Mouse (Mus musculus): ENCODE data around the gene Trim37. TPM values are rescaled to one million over a fixed set of nuclear protein-coding genes. Genes with fewer than 3 reads are reported as not detected.

Gene Trim37
- total RNA-seq (2021) = 1 to 10 TPM; 6.9 to 7.5 TPM

DNA sequence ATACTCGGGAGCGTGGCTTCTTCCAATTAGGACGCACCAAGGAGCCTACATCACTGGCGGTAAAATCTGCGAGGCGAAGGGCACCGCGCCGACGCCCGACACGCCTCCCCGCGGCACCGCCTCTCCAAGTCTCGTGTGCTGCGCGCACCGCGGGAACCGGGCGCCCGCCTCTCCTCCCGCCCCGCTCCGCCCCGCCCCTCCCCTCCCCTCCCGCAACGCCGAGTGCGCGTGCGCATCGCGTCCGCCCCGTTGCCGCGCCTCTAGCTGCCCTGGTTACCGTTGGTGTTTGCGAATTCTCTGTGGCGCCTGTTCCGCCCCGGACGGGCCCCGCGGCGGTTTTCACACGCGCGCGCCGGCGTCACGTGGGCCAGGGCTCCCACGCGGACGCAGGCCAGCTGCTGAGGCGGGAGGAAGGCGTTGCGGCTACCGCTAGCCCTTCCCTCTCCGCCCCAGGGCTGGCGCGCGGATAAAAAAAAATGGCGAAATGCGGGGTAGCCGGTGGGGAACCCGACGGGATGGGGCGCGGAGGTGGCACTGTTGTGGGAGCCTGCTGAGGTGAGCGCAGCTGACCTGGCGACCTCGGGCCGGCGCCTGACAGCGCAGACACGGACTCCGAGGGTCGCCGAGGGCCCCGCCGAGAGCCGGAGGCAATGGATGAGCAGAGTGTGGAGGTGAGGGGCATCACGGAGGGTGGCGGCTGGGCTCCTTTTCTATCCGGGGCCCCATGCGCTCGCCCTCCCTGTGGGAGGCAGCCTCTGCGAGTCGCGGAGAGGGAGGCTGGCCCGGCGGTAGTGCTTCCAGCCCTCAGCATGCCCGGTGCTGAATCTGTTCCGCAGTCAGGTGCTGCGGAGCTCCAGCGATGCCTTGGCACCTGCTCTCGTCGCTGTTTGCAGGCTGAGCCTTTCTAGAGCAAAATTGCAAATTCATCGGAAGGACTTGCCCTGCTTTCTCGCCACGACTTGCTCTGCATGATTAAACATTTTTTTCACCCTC lies at the start of gene Trim37:
TSS of gene Trim37 (plus strand) at position 254 of the 993 bp plus-strand sequence.
- DNase-seq (ENCODE audit: low spot score) = peak; percentile 83
- intact Hi-C loops (cut with DNase I) = loop anchor here (2.0 kb wide), 1 partner anchor 18 kb away; the partner anchor contains the start of genes Prr11 and Ska2

DNA sequence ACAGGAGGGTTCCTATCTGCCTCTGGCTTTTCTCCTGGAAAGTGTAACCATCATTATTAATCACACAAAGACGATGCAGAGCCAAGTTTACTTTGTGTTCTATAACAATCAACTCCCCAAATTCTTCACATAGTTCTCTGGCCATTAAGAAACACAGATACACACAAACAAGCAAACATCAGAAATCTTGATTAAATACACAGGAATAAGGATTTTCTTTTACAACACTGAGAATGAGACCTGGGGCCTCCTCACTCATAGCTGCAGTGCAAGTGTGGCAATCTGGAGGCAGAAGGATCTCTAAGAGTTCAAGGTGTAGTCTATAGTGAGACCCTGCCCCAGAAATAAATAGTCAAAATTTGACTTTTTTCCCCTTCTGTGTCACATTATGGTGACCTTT lies 43.2 kb upstream of the Trim37 start:
- DNase-seq (ENCODE audit: low spot score) = no peak
- intact Hi-C loops (cut with DNase I) = no loop called here

- intact Hi-C loops (cut with DNase I) = no loop called here
- DNase-seq (ENCODE audit: low spot score) = no peak
These were observed 41.4 kb upstream of the Trim37 start for GRCm38 (mm10) chr11:87085461-87085860.

DNA sequence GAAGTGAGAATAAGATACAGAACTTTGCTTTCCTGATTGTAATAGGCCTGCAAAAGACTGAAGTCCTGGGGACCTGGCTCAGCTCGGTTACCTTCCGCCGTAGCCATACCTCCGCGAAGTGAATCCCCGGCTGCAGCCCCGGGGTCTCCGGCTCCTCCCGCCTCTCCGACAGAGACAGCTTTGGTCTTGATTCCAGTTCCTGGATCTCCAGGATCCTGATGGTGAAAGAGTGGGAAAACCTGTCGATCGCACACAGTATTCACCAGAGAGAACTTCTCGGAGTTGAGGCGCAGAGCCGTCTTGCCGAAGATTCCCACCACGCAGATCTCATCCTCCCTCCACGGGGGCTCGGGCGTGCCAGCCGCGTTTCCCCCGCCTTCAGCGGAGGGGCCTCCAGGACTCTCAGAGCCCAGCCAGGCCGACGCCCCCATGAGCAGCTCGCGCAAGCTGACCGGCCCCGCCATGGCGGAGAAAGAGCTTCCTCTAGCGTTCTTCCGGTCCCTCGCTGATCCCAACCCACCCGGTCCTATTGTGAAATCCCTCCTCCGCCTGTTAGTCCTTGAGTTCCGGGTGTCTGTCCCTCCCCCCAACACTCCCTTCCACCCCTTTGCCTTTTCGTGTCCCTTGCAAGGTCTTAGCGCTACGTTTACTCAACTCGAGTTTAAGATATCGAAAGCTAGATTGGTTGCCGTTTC lies 40.4 kb upstream of the Trim37 start, which contains the start of gene Smg8:
TSS of gene Smg8 (minus strand) at position 485 of the 695 bp plus-strand sequence.
- intact Hi-C loops (cut with DNase I) = no loop called here
- DNase-seq (ENCODE audit: low spot score) = peak; percentile 73

- intact Hi-C loops (cut with DNase I) = no loop called here
- DNase-seq (ENCODE audit: low spot score) = no peak
These were observed 39.7 kb upstream of the Trim37 start for GRCm38 (mm10) chr11:87087142-87087541.

GRCm38 (mm10) chr11:87108409-87108754 lies 18.5 kb upstream of the Trim37 start, which contains the start of gene Prr11:
TSS of gene Prr11 (minus strand) at chr11:87108708.
- intact Hi-C loops (cut with DNase I) = loop anchor here (2.0 kb wide), 1 partner anchor 18 kb away; the partner anchor contains the start of gene Trim37
- no peak for DNase-seq (ENCODE audit: low spot score)

- DNase-seq (ENCODE audit: low spot score) = peak; percentile 98
- intact Hi-C loops (cut with DNase I) = loop anchor here (2.0 kb wide), 1 partner anchor 18 kb away; the partner anchor contains the start of gene Trim37
These were observed 17.9 kb upstream of the Trim37 start, which contains the start of gene Ska2 for GRCm38 (mm10) chr11:87108755-87109518. TSS of gene Ska2 (plus strand) at chr11:87109234.

DNA sequence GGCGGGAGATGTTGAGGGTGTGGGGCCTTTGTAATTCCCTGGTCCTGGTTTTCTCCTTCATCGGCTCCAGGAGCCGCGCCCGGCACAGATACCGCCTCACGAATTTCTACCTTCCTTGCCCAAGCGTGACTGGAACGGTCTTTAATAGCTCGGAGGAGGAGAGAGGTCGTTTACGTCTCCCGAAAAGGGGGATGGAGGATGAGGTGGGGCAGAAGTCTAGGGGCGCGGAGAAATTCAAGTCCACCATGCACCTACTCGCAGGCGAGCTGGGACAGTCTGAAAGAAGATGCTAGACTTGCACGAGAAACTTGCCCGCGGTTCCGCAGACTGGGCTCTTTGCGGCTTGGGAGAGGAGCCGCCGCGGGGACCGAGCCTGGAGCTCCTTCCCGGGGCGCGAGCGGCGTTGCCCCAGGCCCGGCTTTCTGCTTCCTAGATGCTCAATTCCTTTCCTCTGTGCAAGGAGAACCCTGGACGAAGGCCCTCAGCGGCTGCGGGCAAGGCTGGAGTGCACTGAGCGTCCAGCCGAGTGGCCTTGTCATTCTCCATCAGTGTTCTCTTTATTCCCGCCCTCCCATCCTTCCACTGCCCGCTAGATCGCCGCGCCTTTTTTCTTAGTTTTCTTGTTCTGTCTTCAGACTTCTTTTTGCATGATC lies 17.2 kb upstream of the Trim37 start:
- no peak for DNase-seq (ENCODE audit: low spot score)
- intact Hi-C loops (cut with DNase I) = loop anchor here (2.0 kb wide), 1 partner anchor 17 kb away; the partner anchor contains the start of gene Trim37

DNA sequence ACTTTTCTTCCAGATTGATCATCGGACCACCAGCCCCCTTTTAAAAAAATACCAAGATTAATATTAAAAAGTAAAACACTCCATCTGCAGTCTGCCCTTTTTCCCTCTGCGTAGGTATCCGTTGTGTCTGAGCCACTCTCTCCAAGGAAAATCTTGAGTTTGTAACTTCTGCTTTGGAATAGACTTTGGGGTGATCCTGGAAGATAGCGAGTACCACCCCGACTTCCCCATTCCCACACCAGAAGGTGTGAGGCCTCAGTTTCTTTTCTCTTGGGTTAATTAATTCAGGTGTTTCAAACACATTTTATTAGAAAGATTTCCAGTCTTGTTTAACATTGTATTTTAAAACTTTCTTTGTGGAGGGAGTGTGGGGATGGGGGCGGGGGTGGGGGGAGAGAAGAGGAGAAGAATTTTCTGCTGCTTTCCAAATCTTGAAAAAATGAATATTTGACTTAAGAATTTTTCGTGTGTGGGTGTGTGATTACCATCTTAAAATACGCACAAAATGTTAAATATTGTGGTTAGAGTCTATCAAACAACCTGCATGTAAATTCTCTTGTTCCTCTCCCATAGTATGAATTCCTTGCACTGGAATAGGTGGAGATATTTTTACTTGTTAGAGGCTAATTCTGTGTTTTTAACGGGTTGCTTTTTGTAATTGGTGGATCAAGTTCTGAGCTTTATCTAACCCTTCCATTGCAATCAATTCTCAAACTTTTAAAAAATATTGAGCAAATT lies 16.5 kb upstream of the Trim37 start:
- no peak for DNase-seq (ENCODE audit: low spot score)
- intact Hi-C loops (cut with DNase I) = no loop called here

DNA sequence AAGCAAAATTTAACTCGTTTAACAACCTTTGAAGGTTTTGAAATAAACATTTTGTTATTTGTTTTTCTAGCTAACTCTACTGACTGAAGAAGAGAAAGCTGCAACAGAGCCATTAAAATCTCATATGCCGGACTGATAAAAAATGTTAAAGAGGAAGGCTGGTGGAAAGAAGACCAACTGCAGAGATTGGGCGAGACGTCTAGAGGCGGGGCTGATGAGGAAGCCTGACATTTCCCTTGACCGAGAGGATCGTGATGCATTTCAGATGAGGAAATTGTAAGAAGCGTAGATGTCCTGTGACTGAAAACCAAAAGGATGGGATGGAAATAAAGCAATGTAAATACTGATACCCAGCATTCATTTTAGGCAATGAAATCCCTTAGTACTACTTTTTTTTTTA lies 5.0 kb upstream of the Trim37 start:
- intact Hi-C loops (cut with DNase I) = no loop called here
- no peak for DNase-seq (ENCODE audit: low spot score)

DNA sequence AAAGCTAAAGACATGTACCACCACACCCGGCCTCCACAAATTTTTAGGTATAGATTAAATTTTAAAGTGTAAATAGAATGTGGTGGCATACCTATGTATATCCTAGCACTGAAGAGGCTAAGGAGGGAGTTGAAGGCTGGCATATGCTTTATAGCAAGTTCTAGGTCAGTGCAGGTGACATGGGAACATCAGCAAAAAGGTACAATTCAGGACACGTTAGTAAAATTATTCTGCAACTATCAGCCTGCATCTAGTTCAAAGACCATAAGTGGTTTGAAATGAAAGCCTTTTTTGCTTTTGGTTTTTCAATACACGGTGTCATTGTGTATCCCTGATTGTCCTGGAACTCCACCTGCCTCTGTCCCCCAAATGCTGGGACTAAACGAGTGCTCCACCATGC lies 1.3 kb upstream of the Trim37 start:
- intact Hi-C loops (cut with DNase I) = no loop called here
- no peak for DNase-seq (ENCODE audit: low spot score)

- no peak for DNase-seq (ENCODE audit: low spot score)
These were observed 525 bp upstream of the Trim37 start for GRCm38 (mm10) chr11:87126281-87126823.

DNA sequence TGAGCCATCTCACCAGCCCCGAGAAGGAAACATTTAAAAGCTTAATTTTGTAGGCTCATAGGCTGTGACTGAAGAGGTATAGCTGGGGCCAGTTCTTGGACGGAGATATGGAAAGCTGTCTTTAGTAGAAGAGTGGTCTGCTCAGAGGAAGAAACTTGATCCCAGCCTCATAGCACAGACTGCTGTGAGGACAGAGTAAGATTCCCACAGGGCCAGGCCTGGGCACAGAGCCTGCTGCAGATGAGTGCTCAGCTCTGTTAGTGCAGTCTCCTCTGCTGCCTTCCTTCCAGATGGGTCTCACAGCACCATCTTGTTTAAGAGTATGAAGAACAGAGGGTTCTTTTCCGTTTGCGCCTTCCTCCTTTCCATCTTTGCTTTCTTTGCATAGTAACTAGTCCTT lies 9.4 kb downstream of the Trim37 start:
- intact Hi-C loops (cut with DNase I) = no loop called here
- no peak for DNase-seq (ENCODE audit: low spot score)

More at GRCm38 (mm10) chr11:87126281-87126823, 525 bp upstream of the Trim37 start:
- intact Hi-C loops (cut with DNase I) = loop anchor here (2.0 kb wide), 1 partner anchor 18 kb away; the partner anchor contains the start of genes Prr11 and Ska2

GRCm38 (mm10) chr11:87158012-87158411 lies 31.1 kb downstream of the Trim37 start:
- DNase-seq (ENCODE audit: low spot score) = no peak
- intact Hi-C loops (cut with DNase I) = no loop called here

GRCm38 (mm10) chr11:87162687-87163086 lies 35.8 kb downstream of the Trim37 start:
- no peak for DNase-seq (ENCODE audit: low spot score)
- intact Hi-C loops (cut with DNase I) = no loop called here

- DNase-seq (ENCODE audit: low spot score) = no peak
- intact Hi-C loops (cut with DNase I) = no loop called here
These were observed 36.9 kb downstream of the Trim37 start for GRCm38 (mm10) chr11:87163751-87164150.

DNA sequence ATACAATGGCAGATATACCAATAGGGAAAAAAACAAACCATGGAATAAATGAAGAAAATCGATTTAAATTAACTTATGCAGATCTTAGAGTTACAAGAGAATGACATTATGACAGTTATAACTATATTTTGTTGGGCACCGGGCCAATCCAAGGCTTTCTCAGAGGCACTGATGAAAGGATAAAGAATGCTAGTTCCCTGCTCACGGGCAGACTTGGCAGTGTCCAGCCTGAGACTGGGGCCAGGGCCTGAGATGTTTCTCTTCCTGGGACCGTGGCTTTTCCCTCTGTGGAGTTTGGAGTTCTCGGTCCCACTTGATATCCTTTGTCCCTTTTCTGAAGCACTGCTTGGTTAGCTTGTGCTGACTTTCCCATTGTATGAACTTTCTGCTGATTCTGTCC lies 46.7 kb downstream of the Trim37 start:
- intact Hi-C loops (cut with DNase I) = no loop called here

DNA sequence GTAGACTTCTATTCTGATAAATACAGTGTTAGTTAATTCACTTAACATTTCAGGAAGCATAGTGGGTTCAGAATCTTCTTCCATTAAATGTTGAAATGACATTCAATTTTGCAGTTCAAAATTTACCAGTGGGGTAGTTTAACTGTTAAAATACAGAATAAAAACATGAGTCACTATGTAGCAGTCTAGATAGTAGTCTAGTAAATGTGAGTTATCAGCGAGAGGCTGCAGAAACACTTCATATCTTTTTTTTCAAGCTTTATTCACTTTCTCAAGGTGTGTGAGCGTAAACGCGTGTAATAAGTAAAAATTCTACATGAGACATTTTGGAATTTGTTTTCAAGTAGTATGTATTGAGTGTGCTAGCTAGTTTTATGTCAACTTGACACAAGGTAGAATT lies 48.2 kb downstream of the Trim37 start:
- intact Hi-C loops (cut with DNase I) = no loop called here
- DNase-seq (ENCODE audit: low spot score) = no peak

More for the DNA sequence above, 46.7 kb downstream of the Trim37 start:
- no peak for DNase-seq (ENCODE audit: low spot score)
